Mouse (Mus musculus) neural tube, embryonic 11.5 days (tissue): ENCODE results near the gene Olfr1428. TPM values are rescaled to one million over a fixed set of nuclear protein-coding genes. Genes with fewer than 3 reads are reported as not detected.
"Not testable (repeated sequence)": the region's sequence is repeated elsewhere in the genome, so short reads cannot be mapped to it uniquely, and the experiment has no call there.

Experiments used
- ATAC-seq: fragments of 200-750 bp; cut with Nextera tagmentation; 2 replicates; pipeline ENCODE4 v1.8.0; 2017; ENCODE audit warnings: moderate number of reproducible peaks, mild to moderate bottlenecking, moderate TSS enrichment, moderate library complexity; ENCODE audit not compliant: insufficient read depth, low FRiP score, low TSS enrichment
- DNase-seq: peaks from one replicate; pipeline ENCODE4 v3.0.0-alpha.2; 2015; ENCODE audit warnings: low spot score
- H3K27ac ChIP-seq: fragments of 300-500 bp; sonication (generic); 2 replicates; pipeline ENCODE4 v1.5.1; 2014; ENCODE audit warnings: low read depth, mild to moderate bottlenecking, low read length
- H3K27me3 ChIP-seq: fragments of 300-500 bp; sonication (generic); 2 replicates; pipeline ENCODE4 v1.6.1; 2014; ENCODE audit warnings: mild to moderate bottlenecking, low read length, mixed read lengths; ENCODE audit not compliant: control insufficient read depth, insufficient read depth
- H3K36me3 ChIP-seq: fragments of 300-500 bp; sonication (generic); 2 replicates; pipeline ENCODE4 v1.6.1; 2014; ENCODE audit warnings: mild to moderate bottlenecking, low read length, moderate library complexity, mixed read lengths; ENCODE audit not compliant: control insufficient read depth, insufficient read depth
- H3K4me1 ChIP-seq: fragments of 300-500 bp; sonication (generic); 2 replicates; pipeline ENCODE4 v1.6.1; 2014; ENCODE audit warnings: low read length, mixed read lengths; ENCODE audit not compliant: control insufficient read depth, insufficient read depth
- H3K4me2 ChIP-seq: fragments of 300-500 bp; sonication (generic); 2 replicates; pipeline ENCODE4 v1.6.1; 2014; ENCODE audit warnings: low read depth, mild to moderate bottlenecking, moderate library complexity
- H3K4me3 ChIP-seq: fragments of 300-500 bp; sonication (generic); 2 replicates; pipeline ENCODE4 v1.5.1; 2014; ENCODE audit warnings: low read depth, low read length
- H3K9ac ChIP-seq: fragments of 300-500 bp; sonication (generic); 2 replicates; pipeline ENCODE4 v1.6.1; 2014; ENCODE audit warnings: mild to moderate bottlenecking, low read length
- H3K9me3 ChIP-seq: fragments of 300-500 bp; sonication (generic); 2 replicates; pipeline ENCODE4 v1.6.1; 2016; ENCODE audit warnings: low read length; ENCODE audit not compliant: control insufficient read depth
- WGBS: fragments of 180-500 bp; shearing (Covaris S2); extraction: QIAGEN DNeasy Blood & Tissue Kit; methylation state at CpG from one replicate; pipeline ENCODE4 v1.1.7; 2014; 5-methylcytosine and 5-hydroxymethylcytosine counted together
- polyA plus RNA-seq: library from polyadenylated mRNA; unstranded; fragments of >200 nt; fragmentation: Nextera tagmentation; extraction: Ambion mirVana; gene quantifications from 2 replicates; pipeline ENCODE4 v1.2.1, GENCODE M21; 2014

The Olfr1428 gene
- polyA plus RNA-seq, 1 experiment from 2014 or later = not detected

DNA sequence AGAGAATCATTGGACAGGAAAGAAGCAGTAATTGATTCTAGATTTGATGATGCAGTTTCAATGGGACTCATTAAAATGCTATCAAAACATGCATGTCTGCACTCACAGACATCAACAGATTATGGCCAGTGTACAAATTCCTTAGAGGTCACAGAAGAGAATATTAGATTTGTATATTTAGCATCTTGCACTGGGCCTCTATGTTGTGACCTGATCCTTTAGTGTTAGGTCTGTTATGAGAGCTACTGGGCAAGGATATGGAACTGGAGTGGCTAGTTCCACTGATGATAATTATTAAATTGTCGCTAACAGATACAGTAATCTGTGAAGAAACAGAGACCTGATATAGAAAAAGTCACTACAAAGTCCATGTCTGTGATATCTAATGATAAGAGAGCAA, 23.8 kb downstream of the Olfr1428 start, which contains the start of gene Olfr1426:
Gene Olfr1426 (minus strand): TSS at position 101 of the 400 bp plus-strand sequence.
- Histone ChIP-seq H3K27me3 (no peaks in the 10 kb centered on the region), H3K4me3 (no peak within 1 kb of the TSS), H3K9me3 (no peaks in the 10 kb centered on the region), H3K4me2 (no peak within 1 kb of the TSS), H3K4me1 (no peaks in the 10 kb centered on the region), H3K36me3 (no peaks in the 10 kb centered on the region), H3K27ac (no peak within 1 kb of the TSS), H3K9ac (no peak within 1 kb of the TSS)
- ATAC-seq (no peak), DNase-seq (no peak)
- 84% methylated on average over 1 of the region's 1 CpGs for WGBS

DNA sequence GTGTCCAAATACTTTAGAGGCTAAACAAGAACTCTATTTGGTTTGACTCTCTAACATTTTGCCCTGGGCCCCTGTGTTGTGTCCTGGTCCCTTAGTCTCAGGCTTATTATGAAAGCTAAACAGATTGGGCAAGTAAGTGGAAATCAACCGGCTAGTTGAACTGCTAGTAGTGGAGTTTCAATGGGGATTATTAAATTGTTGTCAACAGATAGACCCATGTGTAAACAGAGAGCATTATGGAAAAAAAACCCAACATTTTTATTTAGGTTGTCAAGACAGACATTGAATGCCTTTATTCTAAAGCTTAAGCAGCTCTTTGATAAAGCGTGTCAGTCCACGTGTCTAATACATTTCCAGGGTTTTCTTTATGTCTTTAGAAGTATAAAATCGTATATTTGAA, 38.1 kb downstream of the Olfr1428 start, which contains the start of gene Olfr1425:
Gene Olfr1425 (minus strand): TSS at position 101 of the 400 bp plus-strand sequence.
- not testable (repeated sequence) for DNase-seq
- WGBS = 87% methylated on average over 4 of the region's 4 CpGs

DNA sequence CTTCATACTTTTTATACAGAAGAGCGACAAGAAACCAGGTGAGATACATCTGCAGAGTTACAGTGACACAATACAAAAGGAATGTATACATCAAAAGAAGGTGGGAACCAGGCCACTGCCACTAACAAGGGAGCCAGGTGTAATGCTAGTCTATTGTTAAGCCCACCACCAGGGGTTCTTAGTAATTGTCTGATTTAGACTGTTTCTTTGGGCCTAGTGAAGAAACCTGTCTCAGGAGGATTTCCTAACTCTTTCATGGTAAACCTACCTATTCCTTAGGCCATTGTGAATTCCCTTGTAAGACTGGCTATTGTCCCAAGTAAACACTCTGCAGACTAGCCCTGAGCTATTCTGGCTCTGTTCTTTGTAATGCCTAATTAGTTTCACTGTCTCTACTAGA, 46.2 kb downstream of the Olfr1428 start:
- not testable (repeated sequence) for H3K4me1 ChIP-seq, H3K4me3 ChIP-seq, DNase-seq, H3K27ac ChIP-seq, H3K36me3 ChIP-seq, H3K4me2 ChIP-seq, H3K9ac ChIP-seq, ATAC-seq, H3K9me3 ChIP-seq, H3K27me3 ChIP-seq
- 71% methylated on average over 1 of the region's 1 CpGs for WGBS

More for the DNA sequence above, 38.1 kb downstream of the Olfr1428 start, which contains the start of gene Olfr1425:
- H3K9ac ChIP-seq, H3K4me1 ChIP-seq, H3K4me3 ChIP-seq, H3K36me3 ChIP-seq, H3K9me3 ChIP-seq, ATAC-seq, H3K27ac ChIP-seq, H3K4me2 ChIP-seq, H3K27me3 ChIP-seq: not testable (repeated sequence)

DNA sequence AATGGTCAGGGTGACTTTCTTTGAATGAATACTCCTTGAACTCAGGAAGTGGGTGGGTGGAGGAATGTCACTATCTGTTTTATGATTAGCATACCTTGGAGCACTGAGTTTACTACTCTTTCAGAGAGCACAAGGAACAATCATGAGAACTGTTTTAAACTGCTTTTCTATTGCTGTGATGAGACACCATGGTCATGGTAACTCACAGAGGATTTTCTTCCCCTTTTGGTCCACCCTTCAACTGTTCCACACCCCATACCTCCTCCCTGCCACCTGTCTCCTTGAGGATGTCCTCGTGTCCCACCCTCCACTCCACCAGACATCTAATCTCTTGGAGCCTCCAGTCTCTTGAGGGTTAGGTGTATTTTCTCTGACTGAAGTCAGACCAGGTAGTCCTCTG, 47.9 kb downstream of the Olfr1428 start:
- H3K9me3 ChIP-seq, H3K4me2 ChIP-seq, DNase-seq, H3K4me3 ChIP-seq, H3K36me3 ChIP-seq, H3K9ac ChIP-seq, H3K27ac ChIP-seq, H3K4me1 ChIP-seq, H3K27me3 ChIP-seq, ATAC-seq: not testable (repeated sequence)
- WGBS = 68% methylated on average over 1 of the region's 1 CpGs

DNA sequence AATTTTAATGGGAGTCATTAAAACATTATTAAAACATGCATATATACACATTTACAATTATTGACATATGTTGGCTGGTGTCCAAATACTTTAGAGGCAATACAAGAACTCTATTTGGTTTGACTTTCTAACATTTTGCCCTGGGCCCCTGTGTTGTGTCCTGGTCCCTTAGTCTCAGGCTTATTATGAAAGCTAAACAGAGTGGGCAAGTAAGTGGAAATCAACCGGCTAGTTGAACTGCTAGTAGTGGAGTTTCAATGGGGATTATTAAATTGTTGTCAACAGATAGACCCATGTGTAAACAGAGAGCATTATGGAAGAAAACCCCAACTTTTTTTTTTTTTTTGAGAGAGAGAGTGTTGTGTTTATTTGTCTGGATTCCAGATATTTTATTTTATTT, 53.1 kb downstream of the Olfr1428 start, which contains the start of gene Olfr1424:
Gene Olfr1424 (minus strand): TSS at position 101 of the 400 bp plus-strand sequence.
- not testable (repeated sequence) for H3K36me3 ChIP-seq, H3K9me3 ChIP-seq, H3K4me1 ChIP-seq, H3K4me3 ChIP-seq, H3K9ac ChIP-seq, ATAC-seq, H3K27ac ChIP-seq, H3K27me3 ChIP-seq, H3K4me2 ChIP-seq, DNase-seq
- 79% methylated on average over 1 of the region's 1 CpGs for WGBS

Other genes starting within 250 kb of the Olfr1428 start
- gene Olfr1419, start 240.8 kb downstream of the Olfr1428 start, polyA plus RNA-seq = not detected in 2 replicates
- gene Olfr1420, start 229.3 kb downstream of the Olfr1428 start, polyA plus RNA-seq = not detected in 2 replicates
- gene Patl1, start 203.5 kb downstream of the Olfr1428 start, polyA plus RNA-seq = 24.7 and 25.7 TPM in 2 replicates
- gene Osbp, start 150.0 kb downstream of the Olfr1428 start, polyA plus RNA-seq = 6.6 and 6.7 TPM in 2 replicates
- not detected in 2 replicates for gene Olfr1423, start 74.6 kb downstream of the Olfr1428 start, polyA plus RNA-seq
- not detected in 2 replicates for gene Olfr1424, start 53.2 kb downstream of the Olfr1428 start, polyA plus RNA-seq
- gene Olfr1425, start 38.2 kb downstream of the Olfr1428 start, polyA plus RNA-seq = not detected in 2 replicates
- not detected in 2 replicates for gene Olfr1426, start 23.9 kb downstream of the Olfr1428 start, polyA plus RNA-seq
- gene Olfr1427, start 12.6 kb downstream of the Olfr1428 start, polyA plus RNA-seq = not detected in 2 replicates
- not detected in 2 replicates for gene Olfr76, start 7.3 kb upstream of the Olfr1428 start, polyA plus RNA-seq
- gene Olfr1555-ps1, start 54.2 kb upstream of the Olfr1428 start, polyA plus RNA-seq = not detected in 2 replicates
- gene Olfr1431, start 84.7 kb upstream of the Olfr1428 start, polyA plus RNA-seq = not detected in 2 replicates
- not detected in 2 replicates for gene Olfr1432, start 116.7 kb upstream of the Olfr1428 start, polyA plus RNA-seq
- not detected in 2 replicates for gene Olfr262, start 125.8 kb upstream of the Olfr1428 start, polyA plus RNA-seq
- gene Olfr235, start 145.1 kb upstream of the Olfr1428 start, polyA plus RNA-seq = not detected in 2 replicates
- not detected in 2 replicates for gene Olfr1434, start 164.0 kb upstream of the Olfr1428 start, polyA plus RNA-seq
- gene Olfr1436, start 183.2 kb upstream of the Olfr1428 start, polyA plus RNA-seq = not detected in 2 replicates
- not detected in 2 replicates for gene Olfr1437, start 209.2 kb upstream of the Olfr1428 start, polyA plus RNA-seq
- gene Olfr1438-ps1, start 220.0 kb upstream of the Olfr1428 start, polyA plus RNA-seq = not detected in 2 replicates